Mouse (Mus musculus) CD4-positive, CD25-positive, alpha-beta regulatory T cell, adult 9 weeks (primary cell): ENCODE results near the gene Stoml2. TPM values are rescaled to one million over a fixed set of nuclear protein-coding genes. Genes with fewer than 3 reads are reported as not detected.

ENCODE experiments used
- polyA plus RNA-seq: library from polyadenylated mRNA; unstranded; fragments of 100-300 nt; shearing (Covaris generic); gene quantifications from one replicate; pipeline ENCODE4 v1.2.1, GENCODE M21; 2017

The Stoml2 gene
- 148 TPM for polyA plus RNA-seq

DNA sequence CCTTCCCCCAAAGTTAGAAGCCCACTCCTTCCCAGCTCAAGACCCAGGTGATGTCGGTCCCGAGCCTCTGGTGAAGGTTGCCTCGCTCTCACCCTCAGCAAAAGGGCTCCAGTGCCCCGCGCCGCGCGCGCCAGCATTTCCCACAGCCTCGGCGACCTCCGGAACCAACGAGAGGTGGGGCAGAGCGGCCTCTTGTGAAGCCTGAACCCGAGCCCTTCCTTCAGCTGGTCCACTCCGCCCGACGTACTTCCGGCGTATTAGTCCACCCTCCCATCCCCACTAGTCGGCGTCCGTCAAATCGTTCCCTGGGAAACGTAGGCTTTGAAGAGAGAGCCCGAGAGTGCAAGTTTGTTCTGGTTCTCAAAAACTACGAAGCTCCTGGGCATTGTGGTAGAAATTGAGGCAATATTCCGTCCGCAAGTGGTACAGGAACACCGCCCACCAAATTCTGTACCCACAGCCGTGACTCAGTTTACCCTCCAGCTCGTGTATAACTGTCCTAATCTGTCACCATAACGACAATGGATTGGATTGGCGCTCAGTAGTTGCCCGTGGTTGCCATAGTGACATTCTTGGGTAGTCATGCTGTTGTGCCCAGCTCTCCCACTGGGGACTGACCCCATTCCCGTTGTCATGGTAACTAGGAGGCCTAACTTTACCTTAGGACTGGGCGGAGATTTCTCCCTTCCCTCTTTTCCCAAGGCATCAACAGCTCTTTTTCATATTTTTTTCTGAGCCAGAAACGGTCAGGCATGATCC is at the start of gene Stoml2:
TSS of gene Stoml2 (minus strand) at position 474 of the 759 bp plus-strand sequence.

DNA sequence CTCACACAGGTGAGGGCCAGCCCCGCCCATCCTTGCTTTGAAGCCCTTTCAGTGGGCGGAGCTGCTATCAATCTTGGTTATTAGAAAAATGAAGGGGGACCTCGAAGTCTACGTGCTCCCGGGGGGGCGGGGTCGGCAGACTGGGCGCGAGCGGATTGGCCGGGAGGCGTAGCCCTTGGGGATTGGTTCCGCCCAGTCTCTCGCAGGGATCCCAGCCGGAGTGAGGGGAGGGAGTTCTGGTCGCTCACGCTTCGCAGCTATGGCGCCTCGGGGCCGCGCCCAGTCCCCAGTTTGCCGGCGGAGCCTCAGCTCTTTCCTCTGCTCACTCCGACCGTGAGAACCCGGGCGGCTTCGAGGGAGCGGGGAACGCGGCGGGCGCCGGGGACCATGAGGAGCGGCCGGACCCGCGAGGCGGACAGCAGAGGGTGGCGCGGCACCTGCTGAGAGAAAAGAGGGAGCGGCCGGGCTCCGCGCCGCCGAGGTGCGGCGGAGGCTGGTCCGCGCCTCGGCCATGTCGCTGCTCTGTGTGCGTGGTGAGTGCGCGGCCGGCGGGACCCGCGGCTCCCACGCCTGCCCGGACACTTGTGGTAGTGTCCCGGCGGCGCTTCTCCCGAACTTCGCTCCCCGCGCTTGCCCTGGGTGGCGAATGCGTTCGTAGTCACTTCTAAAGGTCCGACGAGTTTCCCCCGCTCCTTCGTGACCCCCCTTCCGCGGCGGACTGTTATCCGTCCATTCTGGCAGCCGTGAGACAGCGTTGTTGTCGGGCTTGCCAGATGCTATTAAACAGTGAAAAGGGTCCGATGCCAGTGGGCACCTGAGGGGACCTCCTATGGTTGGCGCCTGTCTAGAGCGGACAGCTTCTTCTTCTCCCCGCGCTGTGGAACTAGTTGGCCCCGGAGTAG is 27.5 kb upstream of the Stoml2 start, which contains the start of gene Unc13b:
TSS of gene Unc13b (plus strand) at position 201 of the 902 bp plus-strand sequence.

DNA sequence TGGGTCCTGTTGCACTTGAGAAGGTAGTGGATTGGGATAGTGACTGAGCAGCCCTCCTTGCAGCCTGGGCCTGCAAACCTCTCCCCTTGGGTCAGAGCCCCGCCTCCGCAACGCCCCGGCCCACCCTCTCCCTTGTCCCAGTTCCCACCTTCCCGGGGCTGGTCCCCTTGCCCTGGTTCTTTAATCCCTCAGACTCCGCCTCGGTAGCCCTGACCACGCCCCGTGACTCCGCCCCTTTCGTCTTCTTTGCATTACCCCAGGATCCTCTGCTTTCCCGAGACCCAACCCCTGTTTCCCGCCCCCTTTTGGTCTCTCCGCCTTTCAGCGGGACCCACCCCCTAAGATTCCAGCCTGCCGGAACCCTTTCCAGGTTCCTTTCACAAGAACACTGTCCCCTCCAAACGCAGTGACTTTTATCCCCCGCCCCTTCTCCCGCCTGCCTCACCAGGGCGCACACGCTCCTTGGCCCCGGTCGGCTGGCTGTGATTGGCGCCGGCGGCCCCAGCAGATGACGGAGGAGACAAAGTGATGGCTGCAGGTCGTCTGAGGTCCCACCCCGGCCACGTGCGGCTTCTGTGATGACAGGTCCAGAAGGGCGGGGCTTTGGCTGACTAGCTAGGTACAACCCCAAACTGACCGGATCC is 14.3 kb upstream of the Stoml2 start, which contains the start of gene Fam214b:
TSS of gene Fam214b (minus strand) at position 562 of the 644 bp plus-strand sequence.

DNA sequence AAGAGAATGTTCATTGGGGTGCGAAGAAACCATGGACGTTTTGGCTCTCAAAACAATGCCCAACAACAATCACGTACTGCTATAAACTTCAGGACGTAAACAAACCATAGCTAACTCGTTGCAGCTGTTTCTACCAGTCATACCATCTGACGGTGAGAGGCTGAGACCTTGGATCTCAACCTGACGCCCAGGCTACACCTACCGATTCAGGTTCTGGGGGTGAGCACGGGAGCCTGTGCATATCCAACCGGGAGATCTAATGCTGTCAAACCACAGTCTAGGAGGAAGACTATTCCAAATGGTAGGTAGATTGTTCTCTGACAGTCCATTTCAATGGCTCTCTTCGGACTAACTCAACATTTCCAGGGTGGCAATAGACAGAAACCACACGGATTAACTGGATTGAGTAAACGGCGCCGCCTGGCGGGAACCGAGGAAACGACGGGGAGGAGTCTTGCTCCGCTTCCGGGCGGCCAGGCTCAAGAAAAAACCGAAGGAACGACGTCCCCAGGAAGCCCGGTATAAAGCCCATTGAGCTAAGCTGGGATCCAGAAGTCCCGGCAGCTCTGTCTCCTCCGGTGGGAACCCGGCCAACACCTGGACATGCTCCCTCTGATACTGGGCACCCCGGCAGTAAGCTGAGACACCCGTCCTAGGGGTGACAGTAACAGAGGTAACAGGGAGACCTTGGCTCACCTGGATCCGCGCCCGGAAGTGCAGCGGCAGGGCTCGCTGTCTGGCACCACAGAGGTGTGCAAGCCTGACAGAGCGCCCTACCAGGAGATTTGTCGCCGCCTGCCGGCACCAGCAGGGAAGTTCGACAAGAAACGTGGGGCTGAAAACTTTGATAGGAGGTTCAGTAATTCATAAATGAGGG is 6.2 kb downstream of the Stoml2 start, which contains the start of gene Pigo:
TSS of gene Pigo (minus strand) at position 736 of the 877 bp plus-strand sequence.

DNA sequence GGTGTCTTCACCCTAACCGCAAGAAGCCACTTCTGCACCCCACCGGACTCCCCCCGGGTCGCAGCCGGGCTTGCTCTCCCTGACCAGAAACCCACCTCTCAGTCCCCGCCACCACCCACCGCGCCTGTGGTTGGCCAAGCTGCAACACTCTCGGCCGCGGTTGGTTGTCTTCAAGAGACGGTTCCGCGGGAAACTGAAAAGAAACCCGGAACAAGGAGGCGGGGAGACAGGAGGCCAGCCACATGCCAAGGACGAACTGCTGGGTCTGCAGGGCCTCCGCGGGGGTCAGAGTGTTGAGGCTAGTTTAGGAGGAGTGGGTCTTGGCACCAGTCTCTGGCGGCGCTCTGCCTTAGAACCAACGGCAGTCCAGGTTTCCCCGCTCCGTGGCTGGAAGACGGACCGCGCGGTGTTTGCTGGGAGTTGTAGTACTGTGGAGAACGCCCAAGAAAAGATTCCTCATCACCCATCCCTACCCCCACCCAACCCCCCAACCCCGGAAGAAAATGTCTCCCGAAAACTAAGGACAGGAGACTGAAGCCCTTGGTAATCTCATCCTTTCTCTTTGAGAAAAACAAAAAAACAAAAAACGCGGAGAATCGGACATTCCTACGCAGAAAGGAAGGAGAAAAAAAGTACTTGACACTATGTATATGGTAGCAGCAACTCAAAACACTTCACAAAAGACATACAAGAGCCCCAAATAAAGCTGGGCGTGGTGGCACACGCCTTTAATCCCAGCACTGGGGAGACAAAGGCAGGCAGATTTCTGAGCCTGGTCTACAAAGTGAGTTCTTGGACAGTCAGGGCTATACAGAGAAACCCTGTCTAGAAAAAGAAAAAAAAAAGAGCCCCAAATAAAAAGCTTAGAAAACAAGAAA is 21.1 kb downstream of the Stoml2 start, which contains the start of gene Fancg:
TSS of gene Fancg (minus strand) at position 346 of the 878 bp plus-strand sequence.

DNA sequence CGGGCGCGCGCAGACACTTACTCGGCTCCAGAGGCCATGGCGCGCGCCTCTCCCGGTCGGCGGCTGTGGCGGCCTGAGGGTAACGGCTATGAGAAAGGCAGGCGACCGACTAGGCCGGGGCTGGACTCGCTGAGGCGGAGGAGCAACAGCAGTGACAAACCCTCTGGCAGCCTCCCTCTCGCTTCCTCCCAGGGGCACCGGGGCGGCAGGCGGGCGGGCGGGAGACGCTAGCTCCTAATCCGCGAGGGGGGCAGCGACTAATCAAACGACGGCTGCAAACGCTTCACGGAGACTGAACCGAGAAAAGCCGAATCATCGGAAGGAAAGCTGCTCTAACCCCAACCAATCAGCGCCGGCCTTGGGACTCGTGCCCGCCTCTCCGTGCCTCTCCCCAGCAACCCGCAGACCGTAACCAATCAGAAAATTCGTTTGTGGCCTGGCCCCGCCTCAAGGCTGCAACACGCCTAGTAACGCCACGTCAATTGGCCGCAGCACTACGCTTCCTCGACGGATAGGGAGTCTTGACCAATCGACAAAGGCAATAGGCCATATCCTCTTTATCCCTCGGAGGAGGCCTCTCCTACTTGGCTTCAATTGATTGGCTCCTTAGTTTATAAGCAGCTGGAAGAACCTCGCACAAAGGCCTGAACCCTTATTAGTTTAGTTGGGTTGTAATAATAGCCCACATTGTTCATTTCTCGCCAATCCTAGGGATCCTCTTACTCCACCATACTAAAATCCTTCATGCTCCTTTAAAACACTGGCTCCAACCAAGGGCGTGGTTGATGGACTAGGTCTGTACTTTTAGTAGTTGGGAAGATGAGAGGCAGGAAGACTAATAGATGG is 31.1 kb downstream of the Stoml2 start, which contains the start of gene Vcp:
TSS of gene Vcp (minus strand) at position 367 of the 846 bp plus-strand sequence.

Other genes starting within 250 kb of the Stoml2 start
- gene Fam205a1, start 177.8 kb downstream of the Stoml2 start, polyA plus RNA-seq = not detected
- gene Gm12394, start 174.9 kb downstream of the Stoml2 start, polyA plus RNA-seq = not detected
- gene Fam205c, start 157.5 kb downstream of the Stoml2 start, polyA plus RNA-seq = not detected
- 0.12 TPM for gene Phf24, start 115.0 kb downstream of the Stoml2 start, polyA plus RNA-seq
- gene Dnajb5, start 81.9 kb downstream of the Stoml2 start, polyA plus RNA-seq = 12.0 TPM
- not detected for gene 1700022I11Rik, start 62.1 kb downstream of the Stoml2 start, polyA plus RNA-seq
- 405 TPM for gene Vcp, start 31.2 kb downstream of the Stoml2 start, polyA plus RNA-seq
- gene Fancg, start 21.2 kb downstream of the Stoml2 start, polyA plus RNA-seq = 28.8 TPM
- 47.4 TPM for gene Pigo, start 5.9 kb downstream of the Stoml2 start, polyA plus RNA-seq
- 10.7 TPM for gene Fam214b, start 14.5 kb upstream of the Stoml2 start, polyA plus RNA-seq
- 0.22 TPM for gene Unc13b, start 27.2 kb upstream of the Stoml2 start, polyA plus RNA-seq
- gene Atp8b5, start 235.4 kb upstream of the Stoml2 start, polyA plus RNA-seq = not detected